Mouse (Mus musculus): ENCODE data around the gene Tmem191c.

Tmem191c gene

GRCm38 (mm10) chr16:17331855-17332254, 56.0 kb downstream of the Tmem191c start:
- no peak for DNase-seq

Measured in lung, postnatal 10 days (tissue).